In genomic region chr2:76330081-76330480, GRCm38 (mm10) we compare ENCODE assay signal across 22 mouse cellular contexts. TPM values are rescaled to one million over a fixed set of nuclear protein-coding genes. Genes with fewer than 3 reads are reported as not detected.
"Had no signal": no experiment of that assay in that cellular context is flagged by ENCODE, and none has a peak within 500 bp of the region (broad histone marks: within the 10 kb centered on the region; RNA-seq: fewer than 3 reads in every experiment).

No protein-coding gene starts in this region.

- H3K4me3 ChIP-seq: neural tube, embryonic 15.5 days; stomach, embryonic 15.5 days had no signal

- H3K9ac ChIP-seq: neural tube, embryonic 15.5 days; stomach, embryonic 15.5 days had no signal

- H3K4me2 ChIP-seq: neural tube, embryonic 15.5 days; stomach, embryonic 15.5 days had no signal

- H3K27me3 ChIP-seq: neural tube, embryonic 15.5 days; stomach, embryonic 15.5 days had no signal

- DNase-seq: retina, postnatal 1 day; right cerebral cortex, adult 18-20 months; right cerebral cortex, postnatal 14 days; right cerebral cortex, postnatal 25 days; right cerebral cortex, postnatal 4 days; spleen, adult 18-20 months; thymus, adult 18-20 months; thymus, adult 2 months; thymus, postnatal 14 days; thymus, postnatal 25 days; thymus, postnatal 36 days; thymus, postnatal 4 days had no signal

- H3K27ac ChIP-seq: neural tube, embryonic 15.5 days; stomach, embryonic 15.5 days; stomach, postnatal 0 days had no signal

- H3K36me3 ChIP-seq: neural tube, embryonic 15.5 days; stomach, embryonic 15.5 days had no signal

- H3K9me3 ChIP-seq: neural tube, embryonic 15.5 days; stomach, embryonic 15.5 days had no signal

- H3K4me1 ChIP-seq: stomach, embryonic 15.5 days had no signal

RNA-seq across cellular contexts. Expression of gene Pde11a, which starts 8.5 kb away (rescaled TPM):
- total RNA-seq: neutrophil, adult 5-6 weeks had no signal

RNA-seq across cellular contexts. Expression of gene Cyct, which starts 30.2 kb away (rescaled TPM):
- total RNA-seq: neutrophil, adult 5-6 weeks had no signal
- polyA plus RNA-seq: neural tube, embryonic 14.5 days; spleen, adult 2 months; stomach, embryonic 14.5 days; stomach, embryonic 15.5 days; stomach, embryonic 16.5 days; stomach, postnatal 0 days; thymus, adult 2 months; thymus, postnatal 0 days; urinary bladder, adult 2 months had no signal
